Mouse (Mus musculus): ENCODE results near the gene Ly6g6d. TPM values are rescaled to one million over a fixed set of nuclear protein-coding genes. Genes with fewer than 3 reads are reported as not detected.
A peak's percentile ranks its signal among the peaks of the same experiment; 100 is the strongest.

Ly6g6d gene
- polyA plus RNA-seq, 1 experiment from 2014 or later, result 0.74 TPM

GRCm38 (mm10) chr17:35094475-35095365 lies 16.9 kb upstream of the Ly6g6d start:
- ATAC-seq (ENCODE audit: low FRiP score), result no peak
- no peak overlapping the region for H3K27ac ChIP-seq (replicated peaks)
- WGBS, result 94% methylated on average over 15 of the region's 15 CpGs
- H3K9ac ChIP-seq (replicated peaks), result no peak overlapping the region
- H3K4me1 ChIP-seq, result peaks cover 14% of the 10 kb centered on the region
- H3K4me3 ChIP-seq (replicated peaks), result no peak overlapping the region
- no peak overlapping the region for H3K4me2 ChIP-seq
- H3K9me3 ChIP-seq (replicated peaks), result no peaks in the 10 kb centered on the region
- H3K27me3 ChIP-seq (replicated peaks), result no peaks in the 10 kb centered on the region
- H3K36me3 ChIP-seq, result peaks cover 80% of the 10 kb centered on the region

- no peak overlapping the region for H3K4me2 ChIP-seq
- H3K4me3 ChIP-seq (replicated peaks), result no peak overlapping the region
- H3K4me1 ChIP-seq, result peaks cover 15% of the 10 kb centered on the region
- H3K9ac ChIP-seq (replicated peaks), result no peak overlapping the region
- 93% methylated on average over 14 of the region's 14 CpGs for WGBS
- H3K36me3 ChIP-seq, result peaks cover 62% of the 10 kb centered on the region
- ATAC-seq (ENCODE audit: low FRiP score), result no peak
- H3K27me3 ChIP-seq (replicated peaks), result no peaks in the 10 kb centered on the region
- H3K9me3 ChIP-seq (replicated peaks), result no peaks in the 10 kb centered on the region
- H3K27ac ChIP-seq (replicated peaks), result no peak overlapping the region
Observed at GRCm38 (mm10) chr17:35092403-35093198, 14.7 kb upstream of the Ly6g6d start.

GRCm38 (mm10) chr17:35090166-35090932 lies 12.5 kb upstream of the Ly6g6d start:
- H3K4me2 ChIP-seq, result peak overlapping the region; percentile 68
- peak overlapping the region; percentile 95 for H3K9ac ChIP-seq (replicated peaks)
- H3K27me3 ChIP-seq (replicated peaks), result no peaks in the 10 kb centered on the region
- H3K4me3 ChIP-seq (replicated peaks), result peak overlapping the region; percentile 69
- peaks cover 15% of the 10 kb centered on the region for H3K4me1 ChIP-seq
- no peaks in the 10 kb centered on the region for H3K9me3 ChIP-seq (replicated peaks)
- 46% methylated on average over 8 of the region's 8 CpGs for WGBS
- ATAC-seq (ENCODE audit: low FRiP score), result no peak
- peaks cover 43% of the 10 kb centered on the region for H3K36me3 ChIP-seq
- H3K27ac ChIP-seq (replicated peaks), result peak overlapping the region; percentile 99

- Histone ChIP-seq H3K27ac (replicated peaks) (peak within 1 kb of the TSS; percentile 99), H3K36me3 (peaks cover 30% of the 10 kb centered on the region), H3K4me1 (peaks cover 15% of the 10 kb centered on the region), H3K27me3 (replicated peaks) (no peaks in the 10 kb centered on the region), H3K4me3 (replicated peaks) (peak within 1 kb of the TSS; percentile 69), H3K9ac (replicated peaks) (peak within 1 kb of the TSS; percentile 95), H3K4me2 (peak within 1 kb of the TSS; percentile 68), H3K9me3 (replicated peaks) (no peaks in the 10 kb centered on the region)
- ATAC-seq (ENCODE audit: low FRiP score), result peak; percentile 98
- 3% methylated on average over 67 of the region's 67 CpGs for WGBS
Observed at GRCm38 (mm10) chr17:35088825-35089644, 11.2 kb upstream of the Ly6g6d start, which contains the start of gene Abhd16a. Gene Abhd16a (plus strand): TSS chr17:35089263.

- H3K4me2 ChIP-seq, result no peak overlapping the region
- H3K9me3 ChIP-seq (replicated peaks), result no peaks in the 10 kb centered on the region
- no peaks in the 10 kb centered on the region for H3K27me3 ChIP-seq (replicated peaks)
- ATAC-seq (ENCODE audit: low FRiP score), result no peak
- WGBS, result 56% methylated on average over 2 of the region's 2 CpGs
- no peak overlapping the region for H3K27ac ChIP-seq (replicated peaks)
- no peak overlapping the region for H3K4me3 ChIP-seq (replicated peaks)
- H3K4me1 ChIP-seq, result peaks cover 15% of the 10 kb centered on the region
- H3K36me3 ChIP-seq, result peaks cover 22% of the 10 kb centered on the region
- H3K9ac ChIP-seq (replicated peaks), result no peak overlapping the region
Observed at GRCm38 (mm10) chr17:35088151-35088550, 10.3 kb upstream of the Ly6g6d start.

GRCm38 (mm10) chr17:35085208-35085865 lies 7.5 kb upstream of the Ly6g6d start, which contains the start of gene Ly6g6f:
Gene Ly6g6f (minus strand): TSS chr17:35085610.
- Histone ChIP-seq H3K4me1 (peaks cover 8% of the 10 kb centered on the region), H3K4me2 (no peak within 1 kb of the TSS), H3K27ac (replicated peaks) (no peak within 1 kb of the TSS), H3K27me3 (replicated peaks) (no peaks in the 10 kb centered on the region), H3K4me3 (replicated peaks) (no peak within 1 kb of the TSS), H3K36me3 (no peaks in the 10 kb centered on the region), H3K9me3 (replicated peaks) (no peaks in the 10 kb centered on the region), H3K9ac (replicated peaks) (no peak within 1 kb of the TSS)
- ATAC-seq (ENCODE audit: low FRiP score), result no peak
- WGBS, result 83% methylated on average over 7 of the region's 7 CpGs

GRCm38 (mm10) chr17:35083929-35084497 lies 6.1 kb upstream of the Ly6g6d start:
- no peak overlapping the region for H3K4me2 ChIP-seq
- H3K9ac ChIP-seq (replicated peaks), result no peak overlapping the region
- no peak overlapping the region for H3K4me3 ChIP-seq (replicated peaks)
- H3K36me3 ChIP-seq, result no peaks in the 10 kb centered on the region
- no peak overlapping the region for H3K27ac ChIP-seq (replicated peaks)
- whole genome bisulfite sequencing, result 85% methylated on average over 3 of the region's 3 CpGs
- no peak for ATAC-seq (ENCODE audit: low FRiP score)
- H3K27me3 ChIP-seq (replicated peaks), result no peaks in the 10 kb centered on the region
- H3K4me1 ChIP-seq, result no peaks in the 10 kb centered on the region
- no peaks in the 10 kb centered on the region for H3K9me3 ChIP-seq (replicated peaks)

- no peak for ATAC-seq (ENCODE audit: low FRiP score)
- Histone ChIP-seq H3K4me3 (replicated peaks) (no peak overlapping the region), H3K9ac (replicated peaks) (no peak overlapping the region), H3K4me2 (no peak overlapping the region), H3K36me3 (no peaks in the 10 kb centered on the region), H3K4me1 (peaks cover 3% of the 10 kb centered on the region; the same call in 1 of the 2 replicates), H3K27me3 (replicated peaks) (no peaks in the 10 kb centered on the region), H3K27ac (replicated peaks) (no peak overlapping the region), H3K9me3 (replicated peaks) (no peaks in the 10 kb centered on the region)
- WGBS, result 91% methylated on average over 16 of the region's 16 CpGs
Observed at GRCm38 (mm10) chr17:35082841-35083576, 5.1 kb upstream of the Ly6g6d start.

GRCm38 (mm10) chr17:35080710-35081109 lies 2.8 kb upstream of the Ly6g6d start:
- no peaks in the 10 kb centered on the region for H3K36me3 ChIP-seq
- H3K9me3 ChIP-seq (replicated peaks), result no peaks in the 10 kb centered on the region
- no peak overlapping the region for H3K9ac ChIP-seq (replicated peaks)
- no peaks in the 10 kb centered on the region for H3K27me3 ChIP-seq (replicated peaks)
- H3K4me1 ChIP-seq, result peaks cover 15% of the 10 kb centered on the region
- WGBS, result 78% methylated on average over 4 of the region's 4 CpGs
- H3K4me2 ChIP-seq, result no peak overlapping the region
- H3K27ac ChIP-seq (replicated peaks), result no peak overlapping the region
- H3K4me3 ChIP-seq (replicated peaks), result no peak overlapping the region
- no peak for ATAC-seq (ENCODE audit: low FRiP score)
